In genomic region chr10:62252000-62252488, GRCm38 (mm10) we compare ENCODE assay signal across 32 mouse cellular contexts. TPM values are rescaled to one million over a fixed set of nuclear protein-coding genes. Genes with fewer than 3 reads are reported as not detected.
DNase-seq lines count a peak whose midpoint lies in the region; ATAC-seq lines count a peak whose summit lies in the region.
"Had no signal": no experiment of that assay in that cellular context is flagged by ENCODE, and none has a peak within 500 bp of the region (broad histone marks: within the 10 kb centered on the region; RNA-seq: fewer than 3 reads in every experiment).

Gene Tacr2 (plus strand): TSS chr10:62252438.

- H3K4me3 ChIP-seq in liver, embryonic 12.5 days = no peak within 1 kb of the TSS
- H3K4me3 ChIP-seq in forebrain, embryonic 11.5 days (ENCODE audit: low read depth, low read length) = no peak within 1 kb of the TSS
- H3K4me3 ChIP-seq: erythroblast, embryonic 14.5 days; forebrain, embryonic 13.5 days; heart, embryonic 13.5 days; kidney, embryonic 15.5 days; layer of hippocampus, adult 2 months; limb, embryonic 10.5 days; limb, embryonic 15.5 days; midbrain, embryonic 15.5 days had no signal

- H3K27ac ChIP-seq in liver, embryonic 12.5 days = no peak within 1 kb of the TSS
- no peak within 1 kb of the TSS for H3K27ac ChIP-seq in forebrain, embryonic 11.5 days (ENCODE audit: low read depth, low read length)
- H3K27ac ChIP-seq: forebrain, embryonic 13.5 days; heart, embryonic 13.5 days; hindbrain, embryonic 14.5 days; kidney, embryonic 15.5 days; layer of hippocampus, adult 2 months; limb, embryonic 10.5 days; limb, embryonic 15.5 days; liver, embryonic 14.5 days; macrophage; midbrain, embryonic 15.5 days had no signal

- H3K4me2 ChIP-seq in liver, embryonic 12.5 days = no peak within 1 kb of the TSS
- no peak within 1 kb of the TSS for H3K4me2 ChIP-seq in forebrain, embryonic 11.5 days (ENCODE audit: low read depth, low read length, severe bottlenecking)
- H3K4me2 ChIP-seq: forebrain, embryonic 13.5 days; heart, embryonic 13.5 days; hindbrain, embryonic 14.5 days; kidney, embryonic 15.5 days; limb, embryonic 15.5 days; midbrain, embryonic 15.5 days had no signal

- no peak within 1 kb of the TSS for H3K9ac ChIP-seq in liver, embryonic 12.5 days
- no peak within 1 kb of the TSS for H3K9ac ChIP-seq in forebrain, embryonic 11.5 days (ENCODE audit: low read length)
- H3K9ac ChIP-seq: forebrain, embryonic 13.5 days; heart, embryonic 13.5 days; hindbrain, embryonic 14.5 days; kidney, embryonic 15.5 days; limb, embryonic 15.5 days; liver, embryonic 14.5 days; midbrain, embryonic 15.5 days had no signal

- WGBS in liver, embryonic 12.5 days (ENCODE audit: insufficient replicate concordance) = 62% methylated on average over 12 of the region's 12 CpGs
- WGBS in forebrain, embryonic 11.5 days = 62% methylated on average over 12 of the region's 12 CpGs

- peak; percentile 35 for DNase-seq in ovary, postnatal 36 days (ENCODE audit: low spot score)
- no peak for DNase-seq in ovary, postnatal 14 days (ENCODE audit: low spot score)
- peak; percentile 90 for DNase-seq in adrenal gland, adult 2 months
- DNase-seq in adrenal gland, postnatal 36 days = peak; percentile 80 to 85
- no peak for DNase-seq in forebrain, embryonic 11.5 days (ENCODE audit: low spot score)
- DNase-seq in spleen, adult 18-20 months = no peak
- DNase-seq: cerebellum, adult 2 months; cerebellum, postnatal 14 days; gastrocnemius, postnatal 10 days; heart, postnatal 10 days; kidney, adult 11 months; kidney, postnatal 36 days; lung, adult 2 months; lung, postnatal 10 days had no signal

- no peaks in the 10 kb centered on the region for H3K9me3 ChIP-seq in liver, embryonic 12.5 days (replicated peaks)
- no peaks in the 10 kb centered on the region for H3K9me3 ChIP-seq in forebrain, embryonic 11.5 days (ENCODE audit: control insufficient read depth, low read length)
- H3K9me3 ChIP-seq: forebrain, embryonic 13.5 days; heart, embryonic 13.5 days; kidney, embryonic 15.5 days; limb, embryonic 10.5 days; limb, embryonic 15.5 days; midbrain, embryonic 15.5 days had no signal

- H3K4me1 ChIP-seq in liver, embryonic 12.5 days = peaks cover 9% of the 10 kb centered on the region
- H3K4me1 ChIP-seq in forebrain, embryonic 11.5 days (replicated peaks; ENCODE audit: control insufficient read depth, insufficient read depth, low read length) = no peaks in the 10 kb centered on the region
- H3K4me1 ChIP-seq: forebrain, embryonic 13.5 days; midbrain, embryonic 15.5 days had no signal

- H3K36me3 ChIP-seq in liver, embryonic 12.5 days = no peaks in the 10 kb centered on the region
- H3K36me3 ChIP-seq in forebrain, embryonic 11.5 days (ENCODE audit: control insufficient read depth, insufficient read depth, low read length) = no peaks in the 10 kb centered on the region
- H3K36me3 ChIP-seq: heart, embryonic 13.5 days; kidney, embryonic 15.5 days; limb, embryonic 10.5 days; limb, embryonic 15.5 days; midbrain, embryonic 15.5 days had no signal

- peaks cover 40% of the 10 kb centered on the region for H3K27me3 ChIP-seq in liver, embryonic 12.5 days (replicated peaks)
- no peaks in the 10 kb centered on the region for H3K27me3 ChIP-seq in forebrain, embryonic 11.5 days (ENCODE audit: control insufficient read depth, insufficient read depth, low read length)
- H3K27me3 ChIP-seq: forebrain, embryonic 13.5 days; kidney, embryonic 15.5 days; midbrain, embryonic 15.5 days had no signal

- no peak for ATAC-seq in liver, embryonic 12.5 days
- ATAC-seq in forebrain, embryonic 11.5 days (replicated peaks; ENCODE audit: low FRiP score) = no peak
- ATAC-seq: CD4-positive, CD25-positive, alpha-beta regulatory T cell, adult 4 months; forebrain, embryonic 13.5 days; midbrain, embryonic 15.5 days had no signal

RNA-seq across cellular contexts. Expression of gene Tacr2, which starts in this region (rescaled TPM):
- total RNA-seq in adrenal gland, adult 2 months (2021) = 10 to 100 TPM; 21.8 to 64.4 TPM
- 146 and 235 TPM in 2 replicates for polyA plus RNA-seq in adrenal gland, adult 2 months (2012; rRNA removed)
- total RNA-seq in adrenal gland, postnatal 36 days (2021) = 10 to 100 TPM; 21.9 to 46.0 TPM
- not detected in 2 replicates for polyA plus RNA-seq in liver, embryonic 12.5 days (2016; fragmentation: Nextera tagmentation; extraction: Ambion mirVana)
- polyA plus RNA-seq in forebrain, embryonic 11.5 days (2014; fragmentation: Nextera tagmentation; extraction: Ambion mirVana) = not detected in 2 replicates
- total RNA-seq: gastrocnemius, postnatal 10 days; heart, adult 8-10 months; heart, postnatal 10 days; hematopoietic stem cell, adult 5-6 weeks; layer of hippocampus, adult 2 months had no signal
- polyA plus RNA-seq: CD4-positive, CD25-positive, alpha-beta regulatory T cell, adult 4 months; embryonic facial prominence, embryonic 14.5 days; erythroblast, embryonic 14.5 days; forebrain, embryonic 13.5 days; heart, embryonic 13.5 days; limb, embryonic 10.5 days; limb, embryonic 15.5 days; liver, embryonic 14.5 days; macrophage; midbrain, embryonic 15.5 days; neural tube, embryonic 11.5 days; spleen, adult 2 months had no signal

Comparison
In these comparisons a context has a peak if more than half of its experiments do, and no peak if none do; other contexts are left out.
1. RNA of gene Tacr2 (polyA plus RNA-seq): 146 to 235 TPM in adrenal gland, adult 2 months; not detected in liver, embryonic 12.5 days and not detected in forebrain, embryonic 11.5 days; every median in the first group is over 100 times any median in the second.
2. DNase-seq: peak in ovary, postnatal 36 days (single experiment), adrenal gland, adult 2 months (single experiment) and adrenal gland, postnatal 36 days (2 of 2); none in ovary, postnatal 14 days (single experiment), forebrain, embryonic 11.5 days (single experiment) and spleen, adult 18-20 months (0 of 2).